In the genomic region with DNA sequence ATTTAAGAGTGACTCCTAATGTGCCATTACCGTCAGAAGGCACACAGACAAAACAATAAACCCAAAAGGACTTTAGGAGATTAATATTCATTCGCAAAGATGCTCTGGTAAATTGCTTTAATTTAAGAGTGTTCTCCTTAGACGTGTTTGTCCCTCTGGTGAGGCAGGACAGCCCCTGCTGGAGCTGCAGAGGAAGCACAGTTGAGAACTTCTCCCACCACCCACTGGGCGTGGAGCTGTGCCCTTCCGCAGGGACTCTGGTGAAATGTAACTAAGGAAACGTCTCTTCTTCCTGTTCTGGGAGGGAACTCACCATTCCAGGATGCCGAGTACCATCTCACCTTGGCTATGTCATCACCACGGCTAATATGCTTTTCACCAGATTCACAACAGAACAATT, we compare ENCODE assay signal across 13 mouse cellular contexts. TPM values are rescaled to one million over a fixed set of nuclear protein-coding genes. Genes with fewer than 3 reads are reported as not detected.
A peak's percentile ranks its signal among the peaks of the same experiment; 100 is the strongest.
DNase-seq lines count a peak whose midpoint lies in the region; ATAC-seq and TF ChIP-seq lines count a peak whose summit lies in the region.
"Had no signal": no experiment of that assay in that cellular context is flagged by ENCODE, and none has a peak within 500 bp of the region (broad histone marks: within the 10 kb centered on the region; RNA-seq: fewer than 3 reads in every experiment).

No protein-coding gene starts in this region.

- peak; percentile 39 for TF ChIP-seq CTCF in heart, postnatal 0 days (IDR thresholded peaks at IDR 0.05; ENCODE audit: low read depth)

- H3K9ac ChIP-seq in heart, postnatal 0 days (replicated peaks; ENCODE audit: low read depth, low read length), result no peak overlapping the region
- H3K9ac ChIP-seq in neural tube, embryonic 11.5 days (ENCODE audit: low read length), result no peak overlapping the region
- H3K9ac ChIP-seq in neural tube, embryonic 15.5 days (replicated peaks), result no peak overlapping the region
- no peak overlapping the region for H3K9ac ChIP-seq in midbrain, embryonic 16.5 days (ENCODE audit: low read depth, low read length)
- H3K9ac ChIP-seq: embryonic facial prominence, embryonic 15.5 days; limb, embryonic 13.5 days had no signal

- no peaks in the 10 kb centered on the region for H3K9me3 ChIP-seq in heart, postnatal 0 days (replicated peaks; ENCODE audit: control insufficient read depth, low read length)
- H3K9me3 ChIP-seq in neural tube, embryonic 11.5 days (ENCODE audit: control insufficient read depth, low read length), result no peaks in the 10 kb centered on the region
- no peaks in the 10 kb centered on the region for H3K9me3 ChIP-seq in neural tube, embryonic 15.5 days (replicated peaks)
- no peaks in the 10 kb centered on the region for H3K9me3 ChIP-seq in midbrain, embryonic 16.5 days (replicated peaks; ENCODE audit: control insufficient read depth, low read length, poor library complexity, severe bottlenecking)
- H3K9me3 ChIP-seq: embryonic facial prominence, embryonic 15.5 days; limb, embryonic 13.5 days had no signal

- no peak for TF ChIP-seq EP300 in heart, postnatal 0 days (IDR thresholded peaks at IDR 0.05; ENCODE audit: low read depth)

- no peak overlapping the region for H3K27ac ChIP-seq in heart, postnatal 0 days (ENCODE audit: low read depth)
- no peak overlapping the region for H3K27ac ChIP-seq in neural tube, embryonic 11.5 days (ENCODE audit: low read depth, low read length)
- H3K27ac ChIP-seq in neural tube, embryonic 15.5 days (replicated peaks), result no peak overlapping the region
- H3K27ac ChIP-seq in midbrain, embryonic 16.5 days (ENCODE audit: low read length), result no peak overlapping the region
- H3K27ac ChIP-seq: embryonic facial prominence, embryonic 15.5 days; limb, embryonic 13.5 days had no signal

- no peaks in the 10 kb centered on the region for H3K36me3 ChIP-seq in heart, postnatal 0 days (replicated peaks; ENCODE audit: control insufficient read depth, insufficient read depth, low read length)
- H3K36me3 ChIP-seq in neural tube, embryonic 11.5 days (ENCODE audit: control insufficient read depth, insufficient read depth, low read length), result no peaks in the 10 kb centered on the region
- H3K36me3 ChIP-seq in neural tube, embryonic 15.5 days, result no peaks in the 10 kb centered on the region
- H3K36me3 ChIP-seq in midbrain, embryonic 16.5 days (ENCODE audit: control insufficient read depth, insufficient read depth, low read length), result no peaks in the 10 kb centered on the region
- H3K36me3 ChIP-seq: embryonic facial prominence, embryonic 15.5 days; limb, embryonic 13.5 days had no signal

- no peaks in the 10 kb centered on the region for H3K4me1 ChIP-seq in heart, postnatal 0 days (ENCODE audit: control insufficient read depth, insufficient read depth)
- H3K4me1 ChIP-seq in neural tube, embryonic 11.5 days (ENCODE audit: control insufficient read depth, insufficient read depth, low read length), result no peaks in the 10 kb centered on the region
- H3K4me1 ChIP-seq in neural tube, embryonic 15.5 days, result no peaks in the 10 kb centered on the region
- no peaks in the 10 kb centered on the region for H3K4me1 ChIP-seq in midbrain, embryonic 16.5 days (ENCODE audit: control insufficient read depth, insufficient read depth, low read length)
- H3K4me1 ChIP-seq: embryonic facial prominence, embryonic 15.5 days had no signal

- H3K4me3 ChIP-seq in heart, postnatal 0 days (ENCODE audit: low read depth, low read length), result no peak overlapping the region
- H3K4me3 ChIP-seq in neural tube, embryonic 11.5 days (ENCODE audit: low read depth, low read length), result no peak overlapping the region
- H3K4me3 ChIP-seq in neural tube, embryonic 15.5 days (replicated peaks), result no peak overlapping the region
- no peak overlapping the region for H3K4me3 ChIP-seq in midbrain, embryonic 16.5 days (ENCODE audit: low read depth, low read length)
- H3K4me3 ChIP-seq: embryonic facial prominence, embryonic 15.5 days; limb, embryonic 13.5 days had no signal

- no peaks in the 10 kb centered on the region for H3K27me3 ChIP-seq in heart, postnatal 0 days (ENCODE audit: control insufficient read depth, insufficient read depth, low read length)
- H3K27me3 ChIP-seq in neural tube, embryonic 11.5 days (ENCODE audit: control insufficient read depth, insufficient read depth, low read length), result no peaks in the 10 kb centered on the region
- no peaks in the 10 kb centered on the region for H3K27me3 ChIP-seq in neural tube, embryonic 15.5 days (replicated peaks)
- H3K27me3 ChIP-seq in midbrain, embryonic 16.5 days (ENCODE audit: control insufficient read depth, insufficient read depth, low read depth, low read length), result no peaks in the 10 kb centered on the region
- H3K27me3 ChIP-seq: embryonic facial prominence, embryonic 15.5 days; limb, embryonic 13.5 days had no signal

- WGBS in heart, postnatal 0 days, result 41% methylated on average over 8 of the region's 8 CpGs
- WGBS in neural tube, embryonic 11.5 days, result 48% methylated on average over 8 of the region's 8 CpGs
- WGBS in neural tube, embryonic 15.5 days, result 42% methylated on average over 8 of the region's 8 CpGs
- WGBS in midbrain, embryonic 16.5 days, result 53% methylated on average over 8 of the region's 8 CpGs

- no peak for DNase-seq in heart, postnatal 0 days (ENCODE audit: low spot score)
- no peak for DNase-seq in heart, adult 8-10 months (ENCODE audit: low spot score)
- DNase-seq in neural tube, embryonic 11.5 days (ENCODE audit: low spot score), result peak; percentile 14
- DNase-seq in yolk sac, embryonic 10.5 days (ENCODE audit: low spot score), result peak; percentile 46
- no peak for DNase-seq in kidney, postnatal 25 days

- H3K4me2 ChIP-seq in heart, postnatal 0 days (ENCODE audit: low read depth, low read length), result no peak overlapping the region
- no peak overlapping the region for H3K4me2 ChIP-seq in neural tube, embryonic 11.5 days (ENCODE audit: low read depth)
- H3K4me2 ChIP-seq in neural tube, embryonic 15.5 days, result no peak overlapping the region
- H3K4me2 ChIP-seq in midbrain, embryonic 16.5 days (ENCODE audit: low read length), result no peak overlapping the region
- H3K4me2 ChIP-seq: embryonic facial prominence, embryonic 15.5 days; limb, embryonic 13.5 days had no signal

- no peak for ATAC-seq in heart, postnatal 0 days (ENCODE audit: insufficient read depth, low read depth)
- no peak for ATAC-seq in neural tube, embryonic 11.5 days (ENCODE audit: insufficient read depth, low FRiP score, low TSS enrichment)
- no peak for ATAC-seq in neural tube, embryonic 15.5 days (ENCODE audit: low FRiP score)
- peak; percentile 63 to 69 for ATAC-seq in hematopoietic stem cell, adult 5-6 weeks (replicated peaks in 1 of 2; ENCODE audit: insufficient read depth in 1 of 2, low FRiP score in 2 of 2, low TSS enrichment in 1 of 2, low read depth in 1 of 2, poor library complexity in 2 of 2, severe bottlenecking in 2 of 2)
- ATAC-seq in midbrain, embryonic 16.5 days, result no peak

RNA-seq across cellular contexts. Expression of a gene that starts 1.5 kb away (rescaled TPM):
- total RNA-seq in heart, postnatal 0 days (2014; rRNA removed; ENCODE audit: low replicate concordance), result 0.04 TPM in 1 of 2 replicates, not detected in the other
- 0.03 and 0.05 TPM in 2 replicates for polyA plus RNA-seq in heart, postnatal 0 days (2015; fragmentation: Nextera tagmentation; extraction: Ambion mirVana)
- total RNA-seq in heart, adult 8-10 months (2022), result under 1 TPM in 3 of 4 experiments, not detected in 1; 0.05 to 0.19 (median 0.11) TPM
- polyA plus RNA-seq in neural tube, embryonic 11.5 days (2014; fragmentation: Nextera tagmentation; extraction: Ambion mirVana), result not detected in 2 replicates
- not detected in 2 replicates for polyA plus RNA-seq in neural tube, embryonic 15.5 days (2015; fragmentation: Nextera tagmentation; extraction: Ambion mirVana)
- total RNA-seq in hematopoietic stem cell, adult 5-6 weeks (2017), result 1.4 and 2.3 TPM in 2 replicates
- polyA plus RNA-seq in midbrain, embryonic 16.5 days (2015; fragmentation: Nextera tagmentation; extraction: Ambion mirVana), result not detected in 2 replicates
- total RNA-seq: MEL had no signal
- polyA plus RNA-seq: kidney, embryonic 14.5 days; limb, embryonic 13.5 days had no signal

RNA-seq across cellular contexts. Expression of a gene that starts 39.3 kb away (rescaled TPM):
- total RNA-seq in heart, postnatal 0 days (2014; rRNA removed; ENCODE audit: low replicate concordance), result not detected in 2 replicates
- not detected in 2 replicates for polyA plus RNA-seq in heart, postnatal 0 days (2015; fragmentation: Nextera tagmentation; extraction: Ambion mirVana)
- not detected for total RNA-seq in heart, adult 8-10 months (2022)
- polyA plus RNA-seq in neural tube, embryonic 11.5 days (2014; fragmentation: Nextera tagmentation; extraction: Ambion mirVana), result 0.04 TPM in 1 of 2 replicates, not detected in the other
- 0.11 and 0.17 TPM in 2 replicates for polyA plus RNA-seq in neural tube, embryonic 15.5 days (2015; fragmentation: Nextera tagmentation; extraction: Ambion mirVana)
- total RNA-seq in hematopoietic stem cell, adult 5-6 weeks (2017), result not detected in 2 replicates
- not detected in 2 replicates for polyA plus RNA-seq in midbrain, embryonic 16.5 days (2015; fragmentation: Nextera tagmentation; extraction: Ambion mirVana)
- total RNA-seq: MEL had no signal
- polyA plus RNA-seq: kidney, embryonic 14.5 days; limb, embryonic 13.5 days; stomach, embryonic 14.5 days had no signal

Comparison
In these comparisons a context has a peak if more than half of its experiments do, and no peak if none do; other contexts are left out.
1. ATAC-seq: peak in hematopoietic stem cell, adult 5-6 weeks (2 of 2); none in heart, postnatal 0 days (single experiment), neural tube, embryonic 11.5 days (single experiment), neural tube, embryonic 15.5 days (single experiment) and midbrain, embryonic 16.5 days (single experiment).
2. DNase-seq: peak in neural tube, embryonic 11.5 days (single experiment) and yolk sac, embryonic 10.5 days (single experiment); none in heart, postnatal 0 days (single experiment), heart, adult 8-10 months (single experiment) and kidney, postnatal 25 days (0 of 2).